Mouse (Mus musculus): ENCODE data around the gene Urb1. TPM values are rescaled to one million over a fixed set of nuclear protein-coding genes. Genes with fewer than 3 reads are reported as not detected.

Urb1 gene
- total and polyA plus RNA-seq, 3 experiments, result 21.1 to 34.5 (median 29.4) TPM

DNA sequence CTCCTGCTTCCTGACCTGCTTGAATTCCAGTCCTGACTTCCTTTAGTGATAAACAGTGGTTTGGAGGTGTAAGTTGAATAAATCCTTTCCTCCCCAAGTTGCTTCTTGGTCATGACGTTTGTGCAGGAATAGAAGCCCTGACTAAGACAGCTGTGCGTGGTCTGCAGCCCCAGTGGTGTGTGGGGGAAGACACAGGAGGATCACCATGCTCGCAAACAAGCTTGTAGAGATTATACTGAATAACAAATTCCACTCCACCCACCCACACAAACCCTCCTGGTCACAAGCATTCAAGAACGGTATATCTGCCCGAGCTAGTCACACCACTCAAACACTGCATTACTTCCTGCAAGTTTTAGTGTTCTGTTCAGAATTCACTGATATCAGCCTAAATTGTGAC lies 18.1 kb downstream of the Urb1 start:
- Histone ChIP-seq H3K4me1 (ENCODE audit: control insufficient read depth in 1 of 2, insufficient read depth in 2 of 2) (peaks cover 0 to 8% of the 10 kb centered on the region in 2 experiments; a peak in 2 of 4 replicates), H3K27me3 (replicated peaks) (no peaks in the 10 kb centered on the region), H3K4me2 (ENCODE audit: insufficient read depth, low read depth, poor library complexity, severe bottlenecking) (no peak overlapping the region), H3K9me3 (replicated peaks; ENCODE audit: low read length) (no peaks in the 10 kb centered on the region), H3K79me2 (replicated peaks; ENCODE audit: control insufficient read depth, extremely low read depth, insufficient read depth, poor library complexity, severe bottlenecking) (no peaks in the 10 kb centered on the region), H3K9ac (ENCODE audit: insufficient read depth, low read depth) (no peak overlapping the region), H3K4me3 (replicated peaks in 1 of 3; ENCODE audit: low read depth in 2 of 3, low read length in 2 of 3, poor library complexity in 1 of 3) (no peak overlapping the region), H3K36me3 (replicated peaks in 1 of 2; ENCODE audit: control insufficient read depth in 1 of 2, insufficient read depth in 1 of 2, low read length in 1 of 2) (peaks cover 78 to 96% of the 10 kb centered on the region in 2 experiments), H3K27ac (ENCODE audit: insufficient read depth, low read depth) (no peak overlapping the region)
- TF ChIP-seq POLR2AphosphoS2 (IDR thresholded peaks at IDR 0.05; ENCODE audit: low read depth, low read length), result no peak
- no peak for TF ChIP-seq ZKSCAN1 (IDR thresholded peaks at IDR 0.05; ENCODE audit: borderline replicate concordance, low read depth, low read length)
- no peak for TF ChIP-seq CHD2 (IDR thresholded peaks at IDR 0.05; ENCODE audit: low read length)
- TF ChIP-seq ZNF384 (IDR thresholded peaks at IDR 0.05; ENCODE audit: low read depth, low read length), result no peak
- dilution Hi-C loops (cut with MboI; ENCODE audit: extremely low pct_ligation_motif_present, extremely low pct_unique_long_range_greater_than_20kb, low sequenced_read_pairs), result no loop called here
- DNase-seq (ENCODE audit: extremely low read depth), result no peak
- in situ Hi-C loops (cut with MboI; ENCODE audit: low pct_ligation_motif_present, low pct_unique_long_range_greater_than_20kb, low sequenced_read_pairs), result no loop called here

DNA sequence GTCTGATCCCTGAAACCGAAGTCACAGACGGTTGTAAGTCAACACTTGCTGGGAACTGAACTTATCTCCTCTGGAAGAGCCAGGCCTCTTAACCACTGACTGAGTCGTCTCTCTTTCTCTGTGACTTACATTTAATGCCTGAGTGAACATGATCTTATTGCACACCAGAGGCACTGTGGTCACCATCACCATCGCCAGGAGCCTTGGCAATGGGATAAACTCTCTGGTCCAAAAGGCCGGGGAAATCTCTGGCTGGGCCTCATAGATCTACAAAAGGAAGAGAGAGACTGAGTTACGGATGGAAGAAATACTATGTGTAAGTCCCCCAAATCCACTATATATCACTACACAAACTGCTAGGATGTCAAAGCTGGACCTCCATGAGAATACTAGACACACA lies 19.3 kb downstream of the Urb1 start:
- H3K27me3 ChIP-seq (replicated peaks), result no peaks in the 10 kb centered on the region
- no peak for DNase-seq (ENCODE audit: extremely low read depth)
- H3K4me3 ChIP-seq (replicated peaks in 1 of 3; ENCODE audit: low read depth in 2 of 3, low read length in 2 of 3, poor library complexity in 1 of 3), result no peak overlapping the region
- H3K9me3 ChIP-seq (replicated peaks; ENCODE audit: low read length), result no peaks in the 10 kb centered on the region
- H3K4me1 ChIP-seq (ENCODE audit: control insufficient read depth in 1 of 2, insufficient read depth in 2 of 2), result peaks cover 0 to 8% of the 10 kb centered on the region in 2 experiments; a peak in 2 of 4 replicates
- in situ Hi-C loops (cut with MboI; ENCODE audit: low pct_ligation_motif_present, low pct_unique_long_range_greater_than_20kb, low sequenced_read_pairs) (no loop called here), dilution Hi-C loops (cut with MboI; ENCODE audit: extremely low pct_ligation_motif_present, extremely low pct_unique_long_range_greater_than_20kb, low sequenced_read_pairs) (no loop called here)
- peaks cover 82 to 96% of the 10 kb centered on the region in 2 experiments for H3K36me3 ChIP-seq (replicated peaks in 1 of 2; ENCODE audit: control insufficient read depth in 1 of 2, insufficient read depth in 1 of 2, low read length in 1 of 2)
- H3K27ac ChIP-seq (ENCODE audit: insufficient read depth, low read depth), result no peak overlapping the region
- no peak overlapping the region for H3K4me2 ChIP-seq (ENCODE audit: insufficient read depth, low read depth, poor library complexity, severe bottlenecking)
- no peaks in the 10 kb centered on the region for H3K79me2 ChIP-seq (replicated peaks; ENCODE audit: control insufficient read depth, extremely low read depth, insufficient read depth, poor library complexity, severe bottlenecking)
- no peak overlapping the region for H3K9ac ChIP-seq (ENCODE audit: insufficient read depth, low read depth)
- TF ChIP-seq ZMIZ1 (IDR thresholded peaks at IDR 0.05; ENCODE audit: low read depth, low read length) (no peak), E2F4 (IDR thresholded peaks at IDR 0.05; ENCODE audit: insufficient replicate concordance, low read depth, low read length) (no peak), KAT2A (IDR thresholded peaks at IDR 0.05; ENCODE audit: insufficient replicate concordance, low read length) (no peak), GABPA (IDR thresholded peaks at IDR 0.05; ENCODE audit: insufficient replicate concordance, low read depth, low read length) (no peak), TCF12 (IDR thresholded peaks at IDR 0.05; ENCODE audit: low read depth, low read length) (no peak), JUN (IDR thresholded peaks at IDR 0.05; ENCODE audit: insufficient read depth, low read depth, low read length) (no peak), SMC3 (IDR thresholded peaks at IDR 0.05; ENCODE audit: low read depth, low read length) (no peak), USF2 (conservative IDR thresholded peaks at IDR 0.05; ENCODE audit: low read depth, low read length) (no peak)

- H3K36me3 ChIP-seq (replicated peaks in 1 of 2; ENCODE audit: control insufficient read depth in 1 of 2, insufficient read depth in 1 of 2, low read length in 1 of 2), result peaks cover 94 to 99% of the 10 kb centered on the region in 2 experiments
- no peak overlapping the region for H3K9ac ChIP-seq (ENCODE audit: insufficient read depth, low read depth)
- no peak overlapping the region for H3K4me2 ChIP-seq (ENCODE audit: insufficient read depth, low read depth, poor library complexity, severe bottlenecking)
- no peak for TF ChIP-seq USF1 (IDR thresholded peaks at IDR 0.05; ENCODE audit: low read depth, low read length)
- no peak for TF ChIP-seq PAX5 (IDR thresholded peaks at IDR 0.05; ENCODE audit: low read length)
- TF ChIP-seq SMC3 (IDR thresholded peaks at IDR 0.05; ENCODE audit: low read depth, low read length), result no peak
- TF ChIP-seq MAZ (IDR thresholded peaks at IDR 0.05; ENCODE audit: low read depth, low read length), result no peak
- no peak for TF ChIP-seq SIN3A (IDR thresholded peaks at IDR 0.05; ENCODE audit: low read length)
- no peak for TF ChIP-seq GABPA (IDR thresholded peaks at IDR 0.05; ENCODE audit: insufficient replicate concordance, low read depth, low read length)
- no peak for TF ChIP-seq ELF1 (IDR thresholded peaks at IDR 0.05; ENCODE audit: low read depth, low read length)
- no peak for TF ChIP-seq ZNF384 (IDR thresholded peaks at IDR 0.05; ENCODE audit: low read depth, low read length)
- no peak for TF ChIP-seq ZMIZ1 (IDR thresholded peaks at IDR 0.05; ENCODE audit: low read depth, low read length)
- no peak for TF ChIP-seq MXI1 (IDR thresholded peaks at IDR 0.05; ENCODE audit: low read depth, low read length)
- no peak for TF ChIP-seq JUND (conservative IDR thresholded peaks at IDR 0.05; ENCODE audit: low read depth, low read length)
- no peak for TF ChIP-seq KAT2A (IDR thresholded peaks at IDR 0.05; ENCODE audit: insufficient replicate concordance, low read length)
- no peak for TF ChIP-seq ETS1 (conservative IDR thresholded peaks at IDR 0.05; ENCODE audit: low read depth, low read length)
- TF ChIP-seq MAX (IDR thresholded peaks at IDR 0.05; ENCODE audit: low read length), result no peak
- TF ChIP-seq TBP (conservative IDR thresholded peaks at IDR 0.05; ENCODE audit: low read depth, low read length), result no peak
- no peak for TF ChIP-seq CHD1 (IDR thresholded peaks at IDR 0.05; ENCODE audit: low read depth, low read length)
- dilution Hi-C loops (cut with MboI; ENCODE audit: extremely low pct_ligation_motif_present, extremely low pct_unique_long_range_greater_than_20kb, low sequenced_read_pairs) (no loop called here), in situ Hi-C loops (cut with MboI; ENCODE audit: low pct_ligation_motif_present, low pct_unique_long_range_greater_than_20kb, low sequenced_read_pairs) (no loop called here)
- no peak overlapping the region for H3K4me3 ChIP-seq (replicated peaks in 1 of 3; ENCODE audit: low read depth in 2 of 3, low read length in 2 of 3, poor library complexity in 1 of 3)
- H3K9me3 ChIP-seq (replicated peaks; ENCODE audit: low read length), result no peaks in the 10 kb centered on the region
- no peaks in the 10 kb centered on the region for H3K79me2 ChIP-seq (replicated peaks; ENCODE audit: control insufficient read depth, extremely low read depth, insufficient read depth, poor library complexity, severe bottlenecking)
- DNase-seq (ENCODE audit: extremely low read depth), result no peak
- H3K4me1 ChIP-seq (ENCODE audit: control insufficient read depth in 1 of 2, insufficient read depth in 2 of 2), result no peaks in the 10 kb centered on the region
- no peak overlapping the region for H3K27ac ChIP-seq (ENCODE audit: insufficient read depth, low read depth)
- no peaks in the 10 kb centered on the region for H3K27me3 ChIP-seq (replicated peaks)
Measured at GRCm38 (mm10) chr16:90788580-90788979, 21.6 kb downstream of the Urb1 start.

All from CH12.LX (cell line).